Comparison of ENCODE assay signal across 10 mouse cellular contexts in genomic region chr5:30957891-30958290, GRCm38 (mm10). TPM values are rescaled to one million over a fixed set of nuclear protein-coding genes. Genes with fewer than 3 reads are reported as not detected.
A peak's percentile ranks its signal among the peaks of the same experiment; 100 is the strongest.
DNase-seq lines count a peak whose midpoint lies in the region; ATAC-seq and TF ChIP-seq lines count a peak whose summit lies in the region.
"Had no signal": no experiment of that assay in that cellular context is flagged by ENCODE, and none has a peak within 500 bp of the region (broad histone marks: within the 10 kb centered on the region; RNA-seq: fewer than 3 reads in every experiment).

No protein-coding gene starts in this region.

- intact Hi-C loops in left cerebral cortex, adult 2 months (cut with DNase I) = no loop called here

- TF ChIP-seq CTCF in stomach, postnatal 0 days (IDR thresholded peaks at IDR 0.05; ENCODE audit: low read depth) = no peak
- no peak for TF ChIP-seq CTCF in left cerebral cortex, adult 2 months (IDR thresholded peaks at IDR 0.05)

- 94% methylated on average over 6 of the region's 6 CpGs for WGBS in heart, embryonic 13.5 days
- 93% methylated on average over 6 of the region's 6 CpGs for WGBS in heart, embryonic 11.5 days (ENCODE audit: insufficient replicate concordance)
- WGBS in neural tube, embryonic 12.5 days = 96% methylated on average over 6 of the region's 6 CpGs
- 81% methylated on average over 6 of the region's 6 CpGs for WGBS in liver, embryonic 15.5 days (ENCODE audit: insufficient replicate concordance)
- 91% methylated on average over 6 of the region's 6 CpGs for WGBS in stomach, postnatal 0 days

- no peak overlapping the region for H3K27ac ChIP-seq in heart, embryonic 13.5 days (replicated peaks)
- H3K27ac ChIP-seq in heart, embryonic 11.5 days (ENCODE audit: low read depth, low read length) = no peak overlapping the region
- no peak overlapping the region for H3K27ac ChIP-seq in neural tube, embryonic 12.5 days
- no peak overlapping the region for H3K27ac ChIP-seq in liver, embryonic 15.5 days (replicated peaks)
- no peak overlapping the region for H3K27ac ChIP-seq in stomach, postnatal 0 days (replicated peaks)
- H3K27ac ChIP-seq in left cerebral cortex, adult 2 months = no peak overlapping the region

- TF ChIP-seq EP300 in stomach, postnatal 0 days (optimal IDR thresholded peaks at IDR 0.05) = no peak

- DNase-seq in neural tube, embryonic 10.5 days (ENCODE audit: extremely low spot score, low spot score) = no peak
- DNase-seq in stomach, postnatal 0 days (ENCODE audit: low spot score) = no peak
- DNase-seq in c-Kit-positive CD71-positive TER-119-positive erythroid progenitor cells, embryonic 14.5 days (ENCODE audit: low spot score) = no peak
- DNase-seq in left cerebral cortex, adult 2 months (ENCODE audit: extremely low spot score in 1 of 2, low spot score in 2 of 2) = no peak
- DNase-seq: heart, postnatal 4 days; right cerebral cortex, postnatal 4 days had no signal

- no peaks in the 10 kb centered on the region for H3K9me3 ChIP-seq in heart, embryonic 13.5 days
- no peaks in the 10 kb centered on the region for H3K9me3 ChIP-seq in heart, embryonic 11.5 days (replicated peaks; ENCODE audit: control insufficient read depth, low read length)
- no peaks in the 10 kb centered on the region for H3K9me3 ChIP-seq in neural tube, embryonic 12.5 days
- H3K9me3 ChIP-seq in liver, embryonic 15.5 days (replicated peaks) = no peaks in the 10 kb centered on the region
- H3K9me3 ChIP-seq in stomach, postnatal 0 days (ENCODE audit: control insufficient read depth, low read length) = no peaks in the 10 kb centered on the region

- H3K27me3 ChIP-seq in heart, embryonic 13.5 days (replicated peaks) = no peaks in the 10 kb centered on the region
- H3K27me3 ChIP-seq in heart, embryonic 11.5 days (ENCODE audit: control insufficient read depth, insufficient read depth, low read length) = no peaks in the 10 kb centered on the region
- no peaks in the 10 kb centered on the region for H3K27me3 ChIP-seq in neural tube, embryonic 12.5 days (replicated peaks)
- H3K27me3 ChIP-seq in liver, embryonic 15.5 days = no peaks in the 10 kb centered on the region
- no peaks in the 10 kb centered on the region for H3K27me3 ChIP-seq in stomach, postnatal 0 days (ENCODE audit: control insufficient read depth, insufficient read depth, low read length)

- no peak for ATAC-seq in heart, embryonic 13.5 days (ENCODE audit: extremely low read depth, insufficient number of reproducible peaks, low FRiP score, low TSS enrichment)
- ATAC-seq in heart, embryonic 11.5 days (replicated peaks; ENCODE audit: insufficient number of reproducible peaks, low FRiP score, low TSS enrichment) = no peak
- no peak for ATAC-seq in neural tube, embryonic 12.5 days (ENCODE audit: low FRiP score, low read depth)
- ATAC-seq in liver, embryonic 15.5 days (ENCODE audit: insufficient read depth) = no peak
- ATAC-seq in stomach, postnatal 0 days (ENCODE audit: low FRiP score, low TSS enrichment) = no peak

- H3K36me3 ChIP-seq in heart, embryonic 13.5 days = peaks cover 52% of the 10 kb centered on the region
- H3K36me3 ChIP-seq in heart, embryonic 11.5 days (ENCODE audit: control insufficient read depth, insufficient read depth, low read length) = peaks cover 33% of the 10 kb centered on the region
- peaks cover 48% of the 10 kb centered on the region for H3K36me3 ChIP-seq in neural tube, embryonic 12.5 days
- peaks cover 52% of the 10 kb centered on the region for H3K36me3 ChIP-seq in liver, embryonic 15.5 days (replicated peaks)
- peaks cover 19% of the 10 kb centered on the region for H3K36me3 ChIP-seq in stomach, postnatal 0 days (ENCODE audit: control insufficient read depth, insufficient read depth, low read length)

- H3K4me3 ChIP-seq in heart, embryonic 13.5 days = no peak overlapping the region
- no peak overlapping the region for H3K4me3 ChIP-seq in heart, embryonic 11.5 days (ENCODE audit: low read depth, low read length)
- H3K4me3 ChIP-seq in neural tube, embryonic 12.5 days = no peak overlapping the region
- H3K4me3 ChIP-seq in liver, embryonic 15.5 days (replicated peaks) = no peak overlapping the region
- H3K4me3 ChIP-seq in stomach, postnatal 0 days (ENCODE audit: low read depth, low read length) = no peak overlapping the region
- H3K4me3 ChIP-seq in left cerebral cortex, adult 2 months = no peak overlapping the region; the same call in 1 of the 2 replicates

- H3K4me1 ChIP-seq in heart, embryonic 13.5 days = peaks cover 28% of the 10 kb centered on the region
- H3K4me1 ChIP-seq in heart, embryonic 11.5 days (ENCODE audit: control insufficient read depth, insufficient read depth, low read length) = peaks cover 12% of the 10 kb centered on the region
- peaks cover 21% of the 10 kb centered on the region for H3K4me1 ChIP-seq in neural tube, embryonic 12.5 days
- H3K4me1 ChIP-seq in liver, embryonic 15.5 days (replicated peaks) = peaks cover 48% of the 10 kb centered on the region
- H3K4me1 ChIP-seq in stomach, postnatal 0 days (replicated peaks; ENCODE audit: control insufficient read depth, insufficient read depth) = peaks cover 6% of the 10 kb centered on the region; the same call in 1 of the 2 replicates

- peak overlapping the region; percentile 44; the same call in 1 of the 2 replicates for H3K9ac ChIP-seq in heart, embryonic 13.5 days
- no peak overlapping the region for H3K9ac ChIP-seq in heart, embryonic 11.5 days (ENCODE audit: low read depth, low read length)
- H3K9ac ChIP-seq in neural tube, embryonic 12.5 days = no peak overlapping the region
- H3K9ac ChIP-seq in liver, embryonic 15.5 days = no peak overlapping the region
- no peak overlapping the region for H3K9ac ChIP-seq in stomach, postnatal 0 days (ENCODE audit: low read length)

- no peak overlapping the region; the same call in 1 of the 2 replicates for H3K4me2 ChIP-seq in heart, embryonic 13.5 days
- no peak overlapping the region for H3K4me2 ChIP-seq in heart, embryonic 11.5 days
- peak overlapping the region; percentile 87 for H3K4me2 ChIP-seq in neural tube, embryonic 12.5 days (replicated peaks)
- H3K4me2 ChIP-seq in liver, embryonic 15.5 days = peak overlapping the region; percentile 86
- peak overlapping the region; percentile 14; the same call in 1 of the 2 replicates for H3K4me2 ChIP-seq in stomach, postnatal 0 days (replicated peaks; ENCODE audit: low read depth)

RNA-seq across cellular contexts. Expression of gene Preb, which starts 2.3 kb away (rescaled TPM):
- polyA plus RNA-seq in heart, embryonic 13.5 days (2015; fragmentation: Nextera tagmentation; extraction: Ambion mirVana) = 79.6 and 90.0 TPM in 2 replicates
- 69.1 and 70.2 TPM in 2 replicates for polyA plus RNA-seq in heart, embryonic 11.5 days (2014; fragmentation: Nextera tagmentation; extraction: Ambion mirVana)
- 128 and 130 TPM in 2 replicates for polyA plus RNA-seq in neural tube, embryonic 12.5 days (2016; fragmentation: Nextera tagmentation; extraction: Ambion mirVana)
- polyA plus RNA-seq in liver, embryonic 15.5 days (2015; fragmentation: Nextera tagmentation; extraction: Ambion mirVana) = 97.0 and 110 TPM in 2 replicates
- polyA plus RNA-seq in stomach, postnatal 0 days (2015; fragmentation: Nextera tagmentation; extraction: Ambion mirVana) = 88.1 and 93.1 TPM in 2 replicates
- total RNA-seq in left cerebral cortex, adult 2 months (2021) = 100 to 1,000 TPM; 129 to 134 TPM

RNA-seq across cellular contexts. Expression of gene Tcf23, which starts 10.6 kb away (rescaled TPM):
- polyA plus RNA-seq in heart, embryonic 13.5 days (2015; fragmentation: Nextera tagmentation; extraction: Ambion mirVana) = 0.06 and 0.16 TPM in 2 replicates
- 0.04 and 0.15 TPM in 2 replicates for polyA plus RNA-seq in heart, embryonic 11.5 days (2014; fragmentation: Nextera tagmentation; extraction: Ambion mirVana)
- not detected in 2 replicates for polyA plus RNA-seq in neural tube, embryonic 12.5 days (2016; fragmentation: Nextera tagmentation; extraction: Ambion mirVana)
- 0.05 and 0.08 TPM in 2 replicates for polyA plus RNA-seq in liver, embryonic 15.5 days (2015; fragmentation: Nextera tagmentation; extraction: Ambion mirVana)
- 4.3 and 4.5 TPM in 2 replicates for polyA plus RNA-seq in stomach, postnatal 0 days (2015; fragmentation: Nextera tagmentation; extraction: Ambion mirVana)
- total RNA-seq in left cerebral cortex, adult 2 months (2021) = under 1 TPM; 0.12 to 0.23 TPM

RNA-seq across cellular contexts. Expression of gene Cgref1, which starts 12.5 kb away (rescaled TPM):
- 3.9 and 4.7 TPM in 2 replicates for polyA plus RNA-seq in heart, embryonic 13.5 days (2015; fragmentation: Nextera tagmentation; extraction: Ambion mirVana)
- 4.4 and 5.4 TPM in 2 replicates for polyA plus RNA-seq in heart, embryonic 11.5 days (2014; fragmentation: Nextera tagmentation; extraction: Ambion mirVana)
- 15.9 and 17.7 TPM in 2 replicates for polyA plus RNA-seq in neural tube, embryonic 12.5 days (2016; fragmentation: Nextera tagmentation; extraction: Ambion mirVana)
- polyA plus RNA-seq in liver, embryonic 15.5 days (2015; fragmentation: Nextera tagmentation; extraction: Ambion mirVana) = 4.0 and 4.5 TPM in 2 replicates
- 22.5 and 24.8 TPM in 2 replicates for polyA plus RNA-seq in stomach, postnatal 0 days (2015; fragmentation: Nextera tagmentation; extraction: Ambion mirVana)
- total RNA-seq in left cerebral cortex, adult 2 months (2021) = 10 to 100 TPM; 24.2 to 26.0 TPM

RNA-seq across cellular contexts. Expression of gene Khk, which starts 36.7 kb away (rescaled TPM):
- 10.2 and 11.7 TPM in 2 replicates for polyA plus RNA-seq in heart, embryonic 13.5 days (2015; fragmentation: Nextera tagmentation; extraction: Ambion mirVana)
- polyA plus RNA-seq in heart, embryonic 11.5 days (2014; fragmentation: Nextera tagmentation; extraction: Ambion mirVana) = 10.1 and 11.3 TPM in 2 replicates
- polyA plus RNA-seq in neural tube, embryonic 12.5 days (2016; fragmentation: Nextera tagmentation; extraction: Ambion mirVana) = 6.7 and 8.6 TPM in 2 replicates
- 33.1 and 35.9 TPM in 2 replicates for polyA plus RNA-seq in liver, embryonic 15.5 days (2015; fragmentation: Nextera tagmentation; extraction: Ambion mirVana)
- 28.4 and 33.6 TPM in 2 replicates for polyA plus RNA-seq in stomach, postnatal 0 days (2015; fragmentation: Nextera tagmentation; extraction: Ambion mirVana)
- total RNA-seq in left cerebral cortex, adult 2 months (2021) = 10 to 100 TPM; 15.3 to 19.3 TPM

RNA-seq across cellular contexts. Expression of gene Emilin1, which starts 44.7 kb away (rescaled TPM):
- polyA plus RNA-seq in heart, embryonic 13.5 days (2015; fragmentation: Nextera tagmentation; extraction: Ambion mirVana) = 166 and 168 TPM in 2 replicates
- polyA plus RNA-seq in heart, embryonic 11.5 days (2014; fragmentation: Nextera tagmentation; extraction: Ambion mirVana) = 90.5 and 123 TPM in 2 replicates
- polyA plus RNA-seq in neural tube, embryonic 12.5 days (2016; fragmentation: Nextera tagmentation; extraction: Ambion mirVana) = 63.7 and 75.3 TPM in 2 replicates
- polyA plus RNA-seq in liver, embryonic 15.5 days (2015; fragmentation: Nextera tagmentation; extraction: Ambion mirVana) = 37.6 and 46.8 TPM in 2 replicates
- polyA plus RNA-seq in stomach, postnatal 0 days (2015; fragmentation: Nextera tagmentation; extraction: Ambion mirVana) = 85.6 and 97.0 TPM in 2 replicates
- total RNA-seq in left cerebral cortex, adult 2 months (2021) = 1 to 10 TPM; 3.0 to 3.3 TPM

Comparison
In these comparisons a context has a peak if more than half of its experiments do, and no peak if none do; other contexts are left out.
1. H3K4me2 ChIP-seq: peak in neural tube, embryonic 12.5 days (single experiment), liver, embryonic 15.5 days (single experiment) and stomach, postnatal 0 days (single experiment); none in heart, embryonic 13.5 days (single experiment) and heart, embryonic 11.5 days (single experiment).